Mouse (Mus musculus) C2C12 (cell line): Measurements from ENCODE around the gene Sufu. TPM values are rescaled to one million over a fixed set of nuclear protein-coding genes. Genes with fewer than 3 reads are reported as not detected.

Experiments
- H3K27me3 ChIP-seq: one replicate; pipeline ENCODE4 v1.6.1; 2011; ENCODE audit not compliant: control insufficient read depth, insufficient read depth, insufficient read length
- H3K36me3 ChIP-seq: one replicate; pipeline ENCODE4 v1.6.1; 2011; ENCODE audit not compliant: control insufficient read depth, insufficient read depth
- H3K4me3 ChIP-seq: one replicate; pipeline ENCODE4 v1.5.1; 2011; ENCODE audit warnings: mild to moderate bottlenecking, control low read depth; ENCODE audit not compliant: poor library complexity, insufficient read depth, severe bottlenecking
- H3K79me2 ChIP-seq: one replicate; pipeline ENCODE4 v1.6.1; 2011; ENCODE audit not compliant: control insufficient read depth, insufficient read depth
- H3K79me3 ChIP-seq: one replicate; pipeline ENCODE4 v1.6.1; 2011; ENCODE audit warnings: low read depth, control low read depth
- H3ac ChIP-seq: one replicate; pipeline ENCODE3; 2011; ENCODE audit warnings: low read depth; ENCODE audit not compliant: control insufficient read depth, insufficient read length
- CEBPB ChIP-seq: IDR thresholded peaks from one replicate; pipeline ENCODE4 v1.6.1; 2011; ENCODE audit warnings: low read depth, mild to moderate bottlenecking, control low read depth, moderate library complexity
- CTCF ChIP-seq: IDR thresholded peaks from one replicate; pipeline ENCODE4 v1.5.1; 2011; ENCODE audit not compliant: control insufficient read depth, insufficient read depth, insufficient read length
- FOSL1 ChIP-seq: IDR thresholded peaks from one replicate; pipeline ENCODE4 v1.8.0; 2011; ENCODE audit warnings: mild to moderate bottlenecking, low read length; ENCODE audit not compliant: poor library complexity, insufficient read depth, severe bottlenecking
- MAX ChIP-seq: IDR thresholded peaks from one replicate; pipeline ENCODE4 v1.6.1; 2011; ENCODE audit warnings: mild to moderate bottlenecking, control low read depth
- MYOD1 ChIP-seq: IDR thresholded peaks from one replicate; pipeline ENCODE4 v1.6.1; 2011; ENCODE audit warnings: low read depth; ENCODE audit not compliant: control insufficient read depth, insufficient read length
- MYOG ChIP-seq: IDR thresholded peaks from one replicate; pipeline ENCODE4 v1.6.1; 2011; ENCODE audit not compliant: control insufficient read depth, insufficient read length; ENCODE audit errors: extremely low read depth
- USF1 ChIP-seq: IDR thresholded peaks from one replicate; pipeline ENCODE4 v1.6.1; 2011; ENCODE audit warnings: low read depth, mild to moderate bottlenecking, control low read depth, moderate library complexity
- polyA plus RNA-seq: library from polyadenylated mRNA; unstranded; fragments of >200 nt; fragmentation: generic; extraction: Trizol; gene quantifications from one replicate; pipeline ENCODE4 v1.2.1, GENCODE M21; 2012; ENCODE audit warnings: missing spikeins

The Sufu gene
- polyA plus RNA-seq, 1 experiment: 17.8 TPM

- H3ac ChIP-seq: peak overlapping the region; percentile 96
- peaks cover 14% of the 10 kb centered on the region for H3K36me3 ChIP-seq
- TF ChIP-seq FOSL1 (no peak), MYOD1 (no peak), CEBPB (no peak), MAX (no peak)
- H3K4me3 ChIP-seq: peak overlapping the region; percentile 77
- H3K79me2 ChIP-seq: peaks cover 68% of the 10 kb centered on the region
- no peaks in the 10 kb centered on the region for H3K27me3 ChIP-seq
- peaks cover 54% of the 10 kb centered on the region for H3K79me3 ChIP-seq
Observed at GRCm38 (mm10) chr19:46397436-46398001, 823 bp downstream of the Sufu start.

GRCm38 (mm10) chr19:46398401-46398800 is 1.7 kb downstream of the Sufu start:
- Histone ChIP-seq H3K27me3 (no peaks in the 10 kb centered on the region), H3K36me3 (peaks cover 23% of the 10 kb centered on the region), H3K79me3 (peaks cover 48% of the 10 kb centered on the region), H3ac (no peak overlapping the region), H3K4me3 (peak overlapping the region; percentile 77), H3K79me2 (peaks cover 59% of the 10 kb centered on the region)
- TF ChIP-seq MAX: no peak
- TF ChIP-seq CTCF: no peak
- no peak for TF ChIP-seq MYOG
- TF ChIP-seq FOSL1: no peak
- TF ChIP-seq CEBPB: no peak
- TF ChIP-seq MYOD1: no peak
- no peak for TF ChIP-seq USF1

GRCm38 (mm10) chr19:46399372-46399771 is 2.7 kb downstream of the Sufu start:
- no peak overlapping the region for H3ac ChIP-seq
- H3K79me2 ChIP-seq: peaks cover 50% of the 10 kb centered on the region
- no peaks in the 10 kb centered on the region for H3K27me3 ChIP-seq
- TF ChIP-seq FOSL1 (no peak), MYOG (no peak), CEBPB (no peak), USF1 (no peak), MYOD1 (no peak), CTCF (no peak), MAX (no peak)
- H3K4me3 ChIP-seq: no peak overlapping the region
- H3K79me3 ChIP-seq: peaks cover 38% of the 10 kb centered on the region
- H3K36me3 ChIP-seq: peaks cover 23% of the 10 kb centered on the region

- H3K79me3 ChIP-seq: peaks cover 34% of the 10 kb centered on the region
- H3K79me2 ChIP-seq: peaks cover 44% of the 10 kb centered on the region
- no peak overlapping the region for H3ac ChIP-seq
- TF ChIP-seq CEBPB (no peak), FOSL1 (no peak), USF1 (no peak), CTCF (no peak)
- H3K36me3 ChIP-seq: peaks cover 23% of the 10 kb centered on the region
- no peak overlapping the region for H3K4me3 ChIP-seq
- no peaks in the 10 kb centered on the region for H3K27me3 ChIP-seq
Observed at GRCm38 (mm10) chr19:46399886-46400285, 3.2 kb downstream of the Sufu start.

GRCm38 (mm10) chr19:46400558-46400957 is 3.9 kb downstream of the Sufu start:
- H3K36me3 ChIP-seq: peaks cover 28% of the 10 kb centered on the region
- no peak overlapping the region for H3ac ChIP-seq
- no peak overlapping the region for H3K4me3 ChIP-seq
- TF ChIP-seq FOSL1: no peak
- TF ChIP-seq MYOD1: no peak
- no peak for TF ChIP-seq CTCF
- no peak for TF ChIP-seq CEBPB
- TF ChIP-seq MYOG: no peak
- TF ChIP-seq USF1: no peak
- TF ChIP-seq MAX: no peak
- peaks cover 45% of the 10 kb centered on the region for H3K79me2 ChIP-seq
- no peaks in the 10 kb centered on the region for H3K27me3 ChIP-seq
- peaks cover 34% of the 10 kb centered on the region for H3K79me3 ChIP-seq

GRCm38 (mm10) chr19:46404030-46404429 is 7.3 kb downstream of the Sufu start:
- no peak overlapping the region for H3K4me3 ChIP-seq
- TF ChIP-seq MYOG (no peak), FOSL1 (no peak), CTCF (no peak), USF1 (no peak), MAX (no peak), MYOD1 (no peak), CEBPB (no peak)
- no peak overlapping the region for H3ac ChIP-seq
- H3K79me2 ChIP-seq: peaks cover 59% of the 10 kb centered on the region
- peaks cover 28% of the 10 kb centered on the region for H3K79me3 ChIP-seq
- no peaks in the 10 kb centered on the region for H3K27me3 ChIP-seq
- H3K36me3 ChIP-seq: peaks cover 29% of the 10 kb centered on the region
